Mouse (Mus musculus) adrenal gland, adult (tissue): ENCODE measurements around the gene Rasa2.
"Not testable (repeated sequence)": the region's sequence is repeated elsewhere in the genome, so short reads cannot be mapped to it uniquely, and the experiment has no call there.

Experiments
- DNase-seq, 2 experiments: peaks; one replicate each; pipeline ENCODE4 v3.0.0; 2022 to 2023; ENCODE audit warnings: low spot score in 1 of 2; ENCODE audit not compliant: inconsistent age in 2 of 2

Rasa2 gene

DNA sequence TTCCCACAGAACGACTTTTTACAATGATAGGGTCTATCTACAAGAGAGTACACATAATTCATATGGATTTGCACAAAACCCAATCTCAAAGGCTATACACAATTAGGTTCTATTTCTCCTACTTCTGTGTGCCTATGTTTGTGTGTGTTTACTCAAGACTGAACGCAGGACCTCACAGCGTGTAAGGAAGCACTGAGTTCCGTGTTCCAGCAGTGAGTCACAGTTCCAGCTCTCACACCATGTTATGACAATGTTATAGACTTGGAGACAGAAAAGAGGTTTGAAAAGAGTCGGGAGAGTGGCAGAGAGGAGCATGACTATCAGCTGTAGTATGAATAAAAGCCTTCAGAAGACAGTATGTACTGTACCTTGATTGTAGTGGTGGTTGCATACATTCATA, 42.1 kb downstream of the Rasa2 start:
- no peak for DNase-seq

DNA sequence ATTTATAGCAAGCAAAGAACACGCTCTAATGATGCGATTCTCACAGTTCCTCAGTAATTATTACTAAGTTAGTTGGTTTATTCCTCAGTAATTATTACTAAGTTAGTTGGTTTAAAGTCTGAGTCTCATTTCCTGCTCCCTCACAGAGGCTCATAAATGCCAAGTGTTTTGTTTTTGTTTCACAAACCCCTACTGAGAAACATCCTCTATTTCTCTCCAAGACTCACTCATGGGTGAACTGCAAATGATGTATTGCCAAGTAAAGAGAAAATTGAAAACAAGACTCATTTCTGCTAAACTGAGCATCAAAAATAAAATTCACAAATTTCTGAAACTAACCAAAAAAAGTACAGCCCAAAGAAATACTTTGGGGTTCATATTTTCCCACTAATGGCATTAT, 47.9 kb downstream of the Rasa2 start:
- DNase-seq, result no peak

DNA sequence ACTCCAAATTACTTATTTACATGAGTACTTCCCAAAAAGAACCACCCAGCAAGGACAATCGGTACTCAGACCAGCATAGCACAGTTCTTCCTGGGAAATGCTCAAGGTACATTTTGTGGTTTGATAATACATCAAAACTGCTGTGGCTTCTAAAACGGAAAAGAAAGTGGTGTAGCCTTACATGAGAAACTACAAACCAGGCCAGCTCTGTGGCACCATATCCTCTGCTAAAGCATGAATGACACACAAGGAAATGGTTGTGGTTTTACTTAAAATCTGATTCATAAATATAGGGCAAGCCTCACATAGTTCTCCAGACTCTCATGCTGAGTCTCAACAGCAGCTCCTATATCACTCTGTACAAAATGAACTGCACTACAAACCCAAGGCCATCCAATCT, 48.3 kb downstream of the Rasa2 start:
- DNase-seq, result no peak

DNA sequence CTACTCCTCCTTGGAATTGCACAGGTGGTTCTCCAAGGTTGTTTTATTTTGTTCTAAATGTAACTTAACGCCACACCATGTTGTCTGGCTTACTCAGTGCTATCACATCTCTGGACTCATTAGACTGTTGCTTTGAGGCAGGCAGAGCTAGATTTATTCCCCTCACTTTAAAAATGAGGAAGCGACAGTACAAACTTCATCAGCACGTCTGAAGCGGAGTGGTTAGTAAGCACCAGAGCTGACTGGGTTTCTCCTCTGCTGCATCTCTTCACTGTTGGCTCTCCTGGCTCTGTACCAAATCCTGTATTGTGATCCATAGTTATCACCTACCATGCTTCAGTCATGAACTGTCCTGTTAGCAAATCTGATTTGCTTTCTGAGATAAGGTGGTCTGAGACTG, 53.2 kb downstream of the Rasa2 start:
- peak in 1 of 2 experiments; percentile 29 for DNase-seq

DNA sequence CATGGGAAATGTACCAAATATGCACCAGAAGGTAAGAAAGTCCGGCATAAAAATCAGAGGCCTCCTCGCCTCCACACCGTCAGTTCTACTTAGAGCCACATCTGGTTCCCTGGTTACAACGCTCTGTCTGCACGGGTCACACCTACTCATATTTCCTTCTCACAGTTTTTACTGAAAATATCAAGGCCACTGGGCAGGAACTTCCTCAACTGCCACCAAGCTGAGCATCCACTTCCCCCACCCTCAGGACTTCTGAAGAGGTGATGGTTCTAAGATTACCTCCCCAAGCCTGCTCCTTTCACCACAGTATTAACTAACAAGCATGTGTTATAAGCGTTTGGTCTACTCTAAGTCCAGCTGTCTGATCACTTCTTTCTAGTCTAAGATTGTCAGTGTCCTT, 53.7 kb downstream of the Rasa2 start:
- no peak for DNase-seq

DNA sequence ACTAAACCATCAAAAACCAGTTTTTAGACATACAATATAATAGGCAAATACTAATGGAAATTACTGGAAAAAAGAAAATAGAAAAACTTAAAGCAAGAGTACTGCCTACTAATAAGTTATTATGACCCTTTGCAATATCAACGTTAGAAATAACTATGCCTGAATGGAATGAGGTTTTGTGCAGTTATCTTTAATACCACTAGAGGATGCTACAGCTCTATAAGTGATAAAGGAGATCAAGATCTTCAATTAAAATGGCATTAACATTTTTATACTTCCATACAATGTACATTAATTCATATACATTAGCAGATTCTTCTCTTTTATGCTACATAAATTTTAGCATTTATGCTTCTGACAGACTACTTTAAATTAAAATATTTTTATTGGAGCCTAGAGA, 58.2 kb downstream of the Rasa2 start:
- peak in 1 of 2 experiments; percentile 56 for DNase-seq

DNA sequence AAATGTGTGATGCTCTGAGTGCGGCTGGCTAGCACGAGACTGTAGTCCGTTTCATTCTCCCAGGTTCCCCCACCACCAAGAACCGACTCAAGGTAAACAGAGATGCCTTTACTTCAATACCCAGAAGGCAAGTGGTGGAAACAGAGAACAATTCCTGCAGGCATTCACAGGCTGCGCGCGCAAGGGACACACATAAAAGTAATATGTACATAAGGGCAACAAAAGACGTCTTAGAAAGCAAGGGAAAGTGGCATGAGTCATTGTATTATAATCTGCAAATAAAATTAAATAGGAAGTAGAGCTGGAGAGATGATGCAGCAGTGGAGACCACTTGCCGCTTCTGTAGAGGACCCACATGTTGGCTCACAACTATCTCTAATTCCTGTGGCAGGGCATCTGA, 58.7 kb downstream of the Rasa2 start:
- DNase-seq, result no peak

DNA sequence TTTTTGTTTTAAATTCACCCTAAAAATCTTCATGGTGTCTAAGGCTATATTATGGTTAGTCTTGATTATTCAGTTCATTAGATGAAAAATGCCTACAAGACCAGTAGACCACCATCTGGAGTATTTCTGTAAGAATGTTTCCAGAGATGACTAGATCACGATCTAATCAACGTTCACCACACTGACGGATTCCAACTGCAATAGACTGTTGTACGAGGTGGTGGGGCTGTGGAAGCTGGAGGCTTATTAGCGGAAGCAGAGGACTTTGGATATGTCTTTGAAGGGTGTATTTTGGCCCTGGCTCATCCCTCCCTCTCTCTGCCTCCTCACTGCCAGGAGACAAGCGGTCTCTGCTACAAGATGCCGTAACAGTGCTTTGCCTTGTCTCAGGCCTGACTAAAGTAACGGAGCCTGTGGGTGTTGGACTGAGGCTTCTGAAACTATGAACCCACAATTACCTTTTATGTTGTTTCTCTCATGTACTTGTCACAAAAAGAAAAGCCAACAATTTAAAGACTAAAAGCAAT, 64.9 kb downstream of the Rasa2 start:
- DNase-seq, result no peak

DNA sequence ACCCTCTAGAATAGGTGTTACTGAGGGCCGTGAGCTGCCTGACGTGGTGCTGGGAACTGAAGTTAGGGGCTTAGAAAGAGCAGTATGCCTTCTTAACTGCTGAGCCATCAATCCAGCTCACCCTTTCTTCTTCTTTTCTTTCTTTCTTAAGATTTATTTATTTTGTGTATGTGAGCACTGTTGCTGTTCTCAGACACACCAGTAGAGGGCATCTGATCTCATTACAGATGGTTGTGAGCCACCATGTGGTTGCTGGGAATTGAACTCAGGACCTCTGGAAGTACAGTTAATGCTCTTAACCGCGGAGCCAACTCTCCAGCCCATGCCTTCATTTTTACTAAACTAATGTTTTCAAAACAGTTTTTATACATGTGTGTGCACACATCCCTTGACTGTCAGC, 67.9 kb downstream of the Rasa2 start:
- no peak for DNase-seq

DNA sequence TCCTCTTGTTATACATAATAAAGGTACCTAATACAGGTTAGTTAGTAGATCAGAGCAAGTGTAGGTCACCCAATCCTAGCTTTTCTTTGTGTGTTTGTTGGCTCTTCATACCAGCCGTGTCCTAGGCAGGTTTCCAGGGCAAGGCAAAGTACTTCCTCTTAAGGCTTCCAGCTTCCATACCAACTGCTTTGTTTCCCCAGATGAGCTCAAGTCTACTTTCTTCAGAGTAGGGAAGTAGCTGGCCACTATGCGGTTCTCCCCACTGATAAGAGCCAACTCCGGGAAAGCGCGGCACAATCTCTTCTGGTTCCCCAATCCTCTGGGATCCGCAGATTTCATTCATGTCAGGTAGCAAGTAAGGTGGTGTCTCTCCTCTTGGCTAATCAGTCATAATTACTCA, 72.3 kb downstream of the Rasa2 start:
- DNase-seq, result no peak

DNA sequence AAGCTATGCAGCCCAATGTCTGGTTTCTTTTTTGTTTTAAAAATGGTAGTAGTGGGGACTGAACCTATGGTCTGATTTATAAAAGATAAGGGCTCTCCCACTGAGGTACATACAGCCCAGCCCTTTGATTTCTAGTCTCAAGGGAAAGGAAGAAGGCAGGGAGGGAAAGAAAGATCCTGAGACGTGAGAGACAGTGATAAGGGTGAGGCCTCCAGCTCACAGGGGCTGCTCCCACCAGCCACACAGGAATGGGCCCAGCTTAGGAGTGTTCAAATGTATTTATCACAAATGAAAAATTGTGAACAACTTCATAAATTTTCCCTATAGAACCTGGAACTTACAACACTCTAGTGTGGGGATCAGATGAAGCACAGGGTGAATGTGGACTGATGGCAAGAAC, 72.8 kb downstream of the Rasa2 start:
- DNase-seq, result no peak

DNA sequence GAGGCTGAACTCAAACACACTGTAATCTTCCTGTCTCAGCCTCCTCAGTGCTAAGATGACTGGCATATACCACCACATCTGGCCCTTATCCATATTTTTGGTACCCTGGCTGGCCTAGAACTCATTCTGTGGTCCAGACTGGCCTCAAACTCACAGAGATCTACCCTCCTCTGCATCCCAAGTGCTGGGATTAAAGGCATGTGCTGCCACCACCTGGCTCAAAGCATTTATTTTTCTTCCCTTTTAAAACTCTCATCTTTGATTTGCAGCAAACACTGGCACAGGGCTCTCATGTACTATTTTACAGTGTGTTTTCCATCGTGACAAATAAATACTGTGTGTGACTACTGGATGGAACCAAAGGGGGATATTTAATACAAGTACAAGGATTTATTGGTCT, 77.3 kb downstream of the Rasa2 start:
- DNase-seq, result no peak

DNA sequence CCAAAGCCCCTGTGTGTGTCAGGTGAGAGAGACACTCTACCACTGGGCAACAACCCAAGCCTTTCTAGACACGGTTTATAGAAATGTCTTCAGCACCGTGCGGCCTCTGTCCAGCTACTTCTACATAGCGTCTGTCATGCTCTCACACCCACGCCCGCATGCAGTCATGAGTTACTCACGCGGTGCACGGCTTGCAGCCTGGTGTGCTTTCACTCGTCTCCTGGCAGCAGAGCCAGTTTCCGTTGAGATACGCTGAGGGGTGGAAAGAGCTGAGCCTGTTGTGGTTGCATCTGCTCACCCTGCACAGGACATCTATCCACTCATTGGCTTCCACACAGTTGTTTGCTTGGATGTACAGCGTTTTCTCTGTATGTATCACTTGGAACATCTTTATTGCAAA, 86.0 kb downstream of the Rasa2 start:
- no peak for DNase-seq

DNA sequence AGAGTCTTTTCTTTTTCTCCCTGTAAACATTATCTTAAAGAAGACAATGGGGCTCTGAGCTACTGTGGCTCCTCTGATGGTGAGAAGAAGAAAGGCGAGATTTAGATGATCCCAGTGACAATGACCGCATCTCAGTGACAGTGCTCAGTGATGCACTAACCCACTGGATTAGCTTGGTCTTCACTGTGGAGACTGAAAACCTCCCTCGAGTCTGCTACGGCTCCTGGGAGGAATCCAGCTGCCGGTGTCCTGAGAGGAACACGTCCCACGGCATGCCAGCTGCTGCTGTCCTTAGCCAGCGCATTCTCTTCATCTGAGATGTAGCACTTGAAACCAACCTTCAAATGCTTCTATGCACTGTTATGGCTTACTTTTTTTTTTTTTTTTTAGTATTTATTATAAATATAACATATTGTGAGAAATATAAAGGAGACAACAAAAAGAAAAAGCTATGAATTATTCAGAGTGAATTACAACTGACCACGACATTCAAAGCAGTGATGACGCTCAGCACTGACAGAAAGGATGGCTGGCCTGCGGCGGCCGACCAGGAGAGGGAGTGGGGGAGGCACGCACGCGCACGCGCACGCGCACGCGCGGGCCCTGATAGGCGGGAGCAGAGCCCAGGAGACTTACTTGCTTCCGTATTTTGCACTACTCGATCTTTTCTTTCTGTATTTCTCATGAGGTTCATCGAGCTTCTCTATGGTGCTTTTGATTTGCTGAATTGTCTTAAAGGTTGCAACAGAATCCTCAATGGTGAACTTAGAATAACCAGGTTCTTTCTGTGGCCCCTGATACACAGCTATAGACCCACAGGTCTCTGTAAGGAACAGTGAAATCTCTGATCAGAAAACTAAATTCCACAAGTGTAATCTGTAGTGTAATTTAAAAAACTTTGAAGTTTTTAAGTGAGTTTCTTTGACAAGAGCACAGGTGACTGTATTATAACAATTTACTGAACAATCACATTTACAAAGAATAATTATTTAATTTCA, 87.5 kb downstream of the Rasa2 start:
- DNase-seq, result peak; percentile 78 to 86

DNA sequence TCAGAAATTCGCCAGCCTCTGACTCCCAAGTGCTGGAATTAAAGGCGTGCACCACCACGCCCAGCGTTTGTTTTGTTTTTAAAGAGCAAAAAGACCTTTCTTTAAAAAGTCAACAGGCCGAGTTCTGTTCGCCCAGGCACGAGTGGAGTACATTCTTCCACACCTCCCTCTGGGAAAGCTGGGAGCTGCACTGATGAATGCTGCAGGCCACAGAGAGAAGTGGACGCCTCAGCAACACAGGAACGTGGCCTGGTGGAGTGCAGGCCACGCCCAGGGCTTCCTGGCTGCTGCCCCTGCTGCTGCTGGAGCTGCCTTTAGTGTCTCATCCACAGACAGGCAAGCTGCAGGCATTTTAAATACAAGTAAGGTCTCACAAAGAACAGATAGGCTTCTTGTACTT, 92.5 kb downstream of the Rasa2 start:
- no peak for DNase-seq

DNA sequence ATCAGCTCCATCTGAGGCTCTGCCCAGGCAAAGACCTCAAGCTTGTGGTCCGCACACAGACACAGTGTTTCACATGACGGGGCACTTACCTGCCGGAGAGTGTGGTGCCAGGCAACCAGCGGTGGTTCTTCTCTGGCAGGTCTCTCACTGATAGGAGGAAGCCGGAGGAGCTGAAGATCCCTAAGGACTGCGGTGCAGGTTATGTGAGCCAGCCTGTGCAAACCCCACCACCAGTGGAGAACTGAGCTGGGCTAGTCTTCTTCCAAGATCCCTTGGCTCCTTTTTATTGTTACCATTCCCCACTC, 93.8 kb downstream of the Rasa2 start:
- no peak for DNase-seq

DNA sequence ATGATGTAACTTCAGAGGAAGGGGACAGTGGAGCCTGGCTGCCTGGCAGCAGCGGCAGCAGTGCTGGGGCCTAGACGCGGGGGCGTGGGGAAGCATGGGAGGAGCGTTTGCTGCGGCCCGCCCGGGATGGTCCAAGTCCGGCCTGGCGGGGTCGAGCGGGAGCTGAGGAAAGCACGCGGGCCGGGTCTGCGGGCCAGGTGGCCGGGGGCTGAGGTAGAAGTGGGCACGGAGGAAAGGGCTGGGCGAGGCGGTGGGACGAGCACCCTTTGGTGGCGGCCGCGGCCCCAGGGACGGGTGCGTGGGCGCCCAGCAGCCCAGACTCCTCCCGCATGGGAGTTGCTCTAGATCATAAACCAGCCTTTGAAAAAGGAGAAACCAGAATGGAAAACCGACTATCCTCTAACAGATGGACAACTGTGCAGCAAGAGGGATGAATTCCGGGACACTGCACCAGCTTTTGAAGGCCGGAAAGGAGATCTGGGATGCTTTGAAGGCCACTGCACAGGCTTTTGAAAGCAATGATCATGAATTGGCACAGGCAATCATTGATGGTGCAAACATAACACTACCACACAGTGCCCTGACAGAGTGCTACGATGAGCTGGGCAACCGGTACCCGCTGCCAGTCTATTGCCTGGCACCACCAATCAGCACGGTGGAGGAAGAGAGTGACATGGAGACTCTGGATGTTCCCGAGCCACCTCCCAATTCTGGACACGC, 94.4 kb downstream of the Rasa2 start:
- DNase-seq, result peak; percentile 64 to 74

DNA sequence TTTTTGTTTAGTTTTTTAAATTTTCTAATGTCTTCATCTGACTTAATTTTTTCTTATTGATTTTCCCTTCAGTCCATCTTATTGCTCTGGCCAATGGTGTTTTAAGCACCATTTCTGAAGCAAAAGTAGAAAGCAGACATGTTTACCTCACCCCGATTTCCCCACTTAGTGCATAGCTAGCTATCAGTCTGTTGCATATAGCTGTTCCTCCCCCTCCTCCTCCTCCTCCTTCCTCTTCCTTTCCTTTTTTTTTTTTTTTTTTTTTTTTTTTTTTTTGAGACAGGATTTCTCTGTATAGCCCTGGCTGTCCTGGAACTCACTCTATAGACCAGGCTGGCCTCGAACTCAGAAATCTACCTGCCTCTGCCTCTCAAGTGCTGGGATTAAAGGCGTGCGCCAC, 95.3 kb downstream of the Rasa2 start:
- DNase-seq, result not testable (repeated sequence)

DNA sequence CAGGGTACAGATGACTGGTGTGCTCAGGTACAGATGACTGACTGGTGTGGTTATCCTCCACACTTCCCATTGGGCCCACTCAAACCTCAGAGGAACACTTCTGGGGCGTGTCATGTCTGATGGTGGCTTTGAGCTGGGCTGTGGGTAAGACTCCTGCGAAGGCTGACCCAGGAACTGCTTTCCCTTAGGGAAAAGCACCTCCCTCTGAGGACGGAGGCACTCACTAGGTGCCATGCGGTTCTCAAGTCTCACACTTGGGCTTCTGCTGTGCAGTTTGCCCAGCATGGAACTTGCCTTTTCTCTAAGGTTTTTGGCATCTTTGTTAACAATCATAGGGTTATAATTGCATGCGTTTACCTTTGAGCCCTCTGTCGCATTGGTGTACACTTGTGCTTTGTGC, 96.0 kb downstream of the Rasa2 start:
- DNase-seq, result no peak

DNA sequence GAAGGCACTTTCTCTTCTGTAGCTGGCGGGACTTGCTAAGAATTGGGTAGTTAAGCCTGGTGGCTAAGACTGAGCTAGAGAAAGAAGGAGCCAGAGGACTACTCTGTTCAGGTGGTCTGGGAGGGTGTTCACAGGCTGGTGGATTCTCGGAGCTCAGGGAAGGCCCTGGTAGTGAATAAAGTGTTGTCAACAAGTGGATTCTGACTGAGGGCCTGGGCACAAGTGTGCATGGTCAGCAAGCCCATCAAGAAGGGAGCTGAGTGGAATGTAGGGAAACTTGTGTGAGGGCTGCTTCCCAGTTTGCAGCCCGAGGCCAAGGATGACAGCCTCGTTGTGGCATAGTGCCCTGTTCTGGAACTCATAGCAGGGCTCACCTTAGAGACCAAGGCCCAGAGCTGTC, 97.2 kb downstream of the Rasa2 start:
- DNase-seq, result no peak

DNA sequence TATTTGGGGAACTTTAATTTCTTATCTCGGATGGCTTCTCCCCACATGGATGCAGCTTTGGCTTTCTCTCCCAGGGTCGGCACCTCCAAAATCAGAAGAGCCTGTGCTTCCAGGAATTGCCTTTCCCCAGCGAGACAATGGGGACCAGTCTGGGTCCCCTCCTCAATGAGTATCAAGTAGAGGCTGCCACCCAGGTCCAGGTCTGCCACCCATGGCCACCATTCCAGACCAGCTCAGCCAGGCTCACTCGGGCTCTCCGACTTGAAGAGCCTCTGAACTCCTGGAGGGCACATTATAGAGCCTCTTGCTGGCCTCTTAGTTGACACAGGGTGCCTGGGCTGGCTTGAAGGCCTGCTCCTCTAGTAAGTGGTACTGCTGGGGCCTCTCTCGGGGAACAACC, 97.9 kb downstream of the Rasa2 start:
- DNase-seq, result no peak

DNA sequence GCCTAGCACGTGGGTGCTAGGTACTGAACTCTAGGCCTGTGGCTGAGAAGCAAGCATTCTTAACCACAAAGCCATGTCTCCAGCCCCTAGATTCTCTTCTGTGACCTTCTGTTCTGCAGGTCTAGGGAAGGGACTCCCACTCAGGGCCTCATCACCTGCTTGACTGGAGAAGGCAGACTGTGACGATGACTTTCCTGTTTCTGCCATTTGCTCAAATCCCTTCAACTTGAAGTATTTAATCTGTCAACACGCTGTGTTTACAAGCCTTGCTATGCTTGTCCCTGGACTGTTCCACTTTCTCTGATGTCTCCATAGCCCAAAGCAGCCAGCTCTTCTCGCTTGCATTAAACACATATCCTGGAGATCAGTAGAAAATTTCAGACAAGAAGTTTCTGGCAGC, 98.9 kb downstream of the Rasa2 start:
- no peak for DNase-seq
